Mouse (Mus musculus) spleen, adult 2 months (tissue): ENCODE measurements around the gene Pakap.

Source experiments
- CTCF ChIP-seq: fragments of 200-500 bp; IDR thresholded peaks from 2 replicates; pipeline ENCODE4 v1.5.1; 2011; ENCODE audit warnings: mild to moderate bottlenecking, inconsistent platforms; ENCODE audit not compliant: insufficient read depth, insufficient read length, insufficient replicate concordance; ENCODE audit errors: extremely low read depth
- POLR2A ChIP-seq: fragments of 200-500 bp; IDR thresholded peaks from 2 replicates; pipeline ENCODE4 v1.6.1; 2011; ENCODE audit warnings: low read depth, low read length, inconsistent platforms

DNA sequence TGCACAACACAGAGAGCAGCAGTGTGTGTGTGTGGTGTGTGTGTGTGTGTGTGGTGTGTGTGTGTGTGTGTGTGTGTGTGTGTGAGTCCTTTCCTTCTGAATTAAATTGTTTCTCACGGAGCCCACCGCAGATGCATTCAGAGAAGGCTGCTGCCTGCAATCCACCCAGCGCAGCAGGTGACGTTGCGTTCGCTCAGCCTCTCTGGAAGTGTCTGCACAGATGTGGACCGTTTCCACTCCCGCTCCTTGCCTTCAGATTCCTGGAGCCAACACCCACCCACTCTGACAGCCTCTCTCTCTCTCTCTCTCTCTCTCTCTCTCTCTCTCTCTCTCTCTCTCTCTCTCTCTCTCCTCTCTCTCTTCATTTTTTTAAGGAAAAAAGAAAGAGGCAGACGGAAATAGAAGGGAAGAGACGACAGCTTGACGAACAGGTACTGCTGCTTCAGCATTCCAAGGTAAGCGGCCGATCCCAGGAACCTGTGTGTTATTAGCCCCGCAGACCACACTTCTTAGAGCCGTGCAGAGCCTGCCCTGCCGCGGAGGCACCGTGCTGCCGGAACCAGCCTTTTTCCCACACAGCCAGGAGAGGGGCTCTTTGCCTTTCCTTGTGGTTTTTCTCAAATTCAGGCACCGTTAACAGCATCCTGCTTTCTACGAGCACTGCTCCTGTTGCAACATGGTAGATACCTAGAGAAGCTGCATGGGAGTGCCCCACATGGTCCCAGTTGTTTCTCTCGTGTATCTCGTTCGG lies 69.8 kb downstream of the Pakap start:
- TF ChIP-seq CTCF: no peak
- TF ChIP-seq POLR2A: no peak
